Mouse (Mus musculus) heart, embryonic 12.5 days (tissue): Measurements from ENCODE around the gene Robo2. TPM values are rescaled to one million over a fixed set of nuclear protein-coding genes. Genes with fewer than 3 reads are reported as not detected.

ENCODE experiments used
- ATAC-seq: fragments of 200-750 bp; cut with Nextera tagmentation; 2 replicates; pipeline ENCODE4 v1.8.0; 2017; ENCODE audit warnings: moderate TSS enrichment, moderate library complexity; ENCODE audit not compliant: insufficient number of reproducible peaks, low FRiP score
- H3K27ac ChIP-seq: fragments of 300-500 bp; sonication (generic); 2 replicates; pipeline ENCODE4 v1.5.1; 2016; ENCODE audit warnings: mild to moderate bottlenecking, moderate library complexity; ENCODE audit not compliant: poor library complexity, severe bottlenecking
- H3K27me3 ChIP-seq: fragments of 300-500 bp; sonication (generic); replicated peaks from 2 replicates; pipeline ENCODE4 v1.6.1; 2016; ENCODE audit warnings: mild to moderate bottlenecking, moderate library complexity
- H3K36me3 ChIP-seq: fragments of 300-500 bp; sonication (generic); 2 replicates; pipeline ENCODE4 v1.6.1; 2016; ENCODE audit warnings: mild to moderate bottlenecking, moderate library complexity
- H3K4me1 ChIP-seq: fragments of 300-500 bp; sonication (generic); replicated peaks from 2 replicates; pipeline ENCODE4 v1.6.1; 2016; ENCODE audit warnings: mild to moderate bottlenecking
- H3K4me2 ChIP-seq: fragments of 300-500 bp; sonication (generic); 2 replicates; pipeline ENCODE4 v1.6.1; 2016; ENCODE audit warnings: mild to moderate bottlenecking, moderate library complexity
- H3K4me3 ChIP-seq: fragments of 300-500 bp; sonication (generic); 2 replicates; pipeline ENCODE4 v1.5.1; 2016; ENCODE audit warnings: mild to moderate bottlenecking
- H3K9ac ChIP-seq: fragments of 300-500 bp; sonication (generic); 2 replicates; pipeline ENCODE4 v1.6.1; 2016; ENCODE audit warnings: mild to moderate bottlenecking, moderate library complexity
- H3K9me3 ChIP-seq: fragments of 300-500 bp; sonication (generic); replicated peaks from 2 replicates; pipeline ENCODE4 v1.6.1; 2016; ENCODE audit warnings: mild to moderate bottlenecking, moderate library complexity
- WGBS: fragments of 180-500 bp; shearing (Covaris S2); methylation state at CpG from one replicate; pipeline ENCODE4 v1.1.7; 2016; 5-methylcytosine and 5-hydroxymethylcytosine counted together
- polyA plus RNA-seq: library from polyadenylated mRNA; unstranded; fragments of >200 nt; fragmentation: Nextera tagmentation; extraction: Ambion mirVana; gene quantifications from 2 replicates; pipeline ENCODE4 v1.2.1, GENCODE M21; 2016

Gene Robo2
- polyA plus RNA-seq, 1 experiment from 2014 or later: 16.7 TPM

DNA sequence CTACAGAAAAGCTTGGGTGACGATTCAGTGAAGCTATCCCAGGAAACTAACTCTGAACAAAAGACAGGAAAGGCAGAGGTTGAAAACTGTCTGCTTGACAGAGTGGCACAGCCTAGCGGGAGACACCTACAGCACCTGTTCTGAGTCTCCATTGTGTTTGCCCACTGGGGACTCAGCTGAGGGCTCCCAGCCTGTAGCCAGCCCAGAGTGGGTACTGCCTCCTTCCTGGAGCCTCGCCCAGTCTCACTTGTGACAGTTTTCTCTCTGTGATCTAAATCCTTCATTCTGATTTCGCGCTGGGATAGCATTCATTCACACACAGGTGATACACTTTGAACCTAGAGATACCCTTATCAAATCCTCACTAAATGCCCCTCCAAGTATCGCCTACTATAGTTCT lies 1.5 kb downstream of the Robo2 start:
- WGBS: 23% methylated on average over 6 of the region's 6 CpGs

DNA sequence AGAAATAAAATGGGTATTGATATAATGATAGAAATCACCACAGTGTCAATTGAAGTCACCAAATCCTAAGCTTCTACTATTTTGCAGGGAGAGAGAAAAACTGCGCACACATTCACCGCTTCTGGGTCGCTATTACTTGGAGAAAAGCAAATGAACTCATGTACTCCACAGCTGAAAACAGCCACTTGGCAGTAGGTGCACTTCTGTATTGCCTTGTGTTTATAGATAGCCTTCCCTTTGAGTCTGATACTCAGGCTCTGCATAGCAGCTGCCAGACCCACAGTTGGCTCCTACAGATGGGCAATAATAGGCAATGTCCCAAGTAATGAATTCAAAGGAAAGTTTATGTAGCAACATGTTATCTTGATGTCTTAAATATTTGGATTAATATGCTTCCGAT lies 2.1 kb downstream of the Robo2 start:
- no peak overlapping the region for H3K9ac ChIP-seq
- 71% methylated on average over 4 of the region's 4 CpGs for WGBS
- ATAC-seq: no peak

More for the DNA sequence above, 1.5 kb downstream of the Robo2 start:
- Histone ChIP-seq H3K27ac (no peak overlapping the region), H3K9ac (0 out of 2 replicates have a peak overlapping the region, but pooled peaks have one; percentile 41), H3K4me1 (0 out of 2 replicates have a peak, but pooled peaks cover 11% of the 10 kb centered on the region), H3K4me2 (peak overlapping the region; percentile 98), H3K27me3 (0 out of 2 replicates have a peak, but pooled peaks cover 7% of the 10 kb centered on the region), H3K9me3 (no peaks in the 10 kb centered on the region), H3K36me3 (no peaks in the 10 kb centered on the region), H3K4me3 (peak overlapping the region; percentile 67)
- no peak for ATAC-seq

DNA sequence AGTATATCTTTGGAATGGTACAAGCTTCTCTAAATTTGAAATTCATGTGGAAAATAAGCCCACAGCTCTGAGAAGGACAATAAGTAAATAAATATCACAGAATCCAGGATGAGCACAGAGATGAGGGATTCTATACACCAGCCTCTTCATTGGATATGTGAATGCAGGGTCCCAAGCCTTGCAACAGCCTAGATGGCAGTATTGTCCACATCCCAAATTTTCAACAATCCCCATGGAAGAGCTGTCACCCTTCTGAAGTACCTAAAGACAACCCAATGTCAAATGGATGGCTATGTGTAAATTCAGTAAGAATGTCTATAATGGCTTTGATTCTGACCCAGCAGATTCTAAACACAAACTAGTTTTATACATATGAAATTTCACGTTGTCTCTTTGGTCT lies 3.1 kb downstream of the Robo2 start:
- H3K36me3 ChIP-seq: no peaks in the 10 kb centered on the region
- ATAC-seq: no peak
- 0 out of 2 replicates have a peak, but pooled peaks cover 7% of the 10 kb centered on the region for H3K27me3 ChIP-seq
- no peaks in the 10 kb centered on the region for H3K9me3 ChIP-seq
- peak overlapping the region; percentile 10; the same call in 1 of the 2 replicates for H3K4me3 ChIP-seq
- 0 out of 2 replicates have a peak, but pooled peaks cover 11% of the 10 kb centered on the region for H3K4me1 ChIP-seq
- H3K9ac ChIP-seq: no peak overlapping the region
- WGBS: 69% methylated on average over 1 of the region's 1 CpGs
- H3K27ac ChIP-seq: no peak overlapping the region
- H3K4me2 ChIP-seq: no peak overlapping the region; the same call in 1 of the 2 replicates

More for the DNA sequence above, 2.1 kb downstream of the Robo2 start:
- Histone ChIP-seq H3K36me3 (no peaks in the 10 kb centered on the region), H3K4me3 (peak overlapping the region; percentile 35), H3K4me1 (0 out of 2 replicates have a peak, but pooled peaks cover 11% of the 10 kb centered on the region), H3K4me2 (peak overlapping the region; percentile 46), H3K27ac (no peak overlapping the region), H3K9me3 (no peaks in the 10 kb centered on the region), H3K27me3 (0 out of 2 replicates have a peak, but pooled peaks cover 7% of the 10 kb centered on the region)

DNA sequence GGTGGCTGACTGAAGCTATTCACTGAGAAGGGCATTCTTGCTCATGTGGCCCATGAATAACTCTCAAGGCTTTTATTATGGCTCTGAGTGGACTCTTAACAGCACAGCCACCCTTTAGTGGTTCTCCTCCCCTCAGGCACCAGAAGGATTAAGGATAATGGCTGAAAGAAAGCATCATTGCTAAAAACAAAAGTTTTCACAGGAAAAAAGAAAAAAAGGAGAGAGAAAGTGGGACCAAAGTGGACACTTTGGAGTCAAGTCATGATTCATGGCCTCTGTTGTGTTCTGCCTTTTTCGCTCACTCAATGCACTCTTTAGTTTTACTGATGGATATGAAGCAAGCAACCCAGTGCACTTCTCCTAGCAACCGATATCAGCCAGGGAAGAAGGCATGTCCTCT lies 14.3 kb downstream of the Robo2 start:
- Histone ChIP-seq H3K4me1 (no peaks in the 10 kb centered on the region), H3K9me3 (no peaks in the 10 kb centered on the region), H3K27me3 (no peaks in the 10 kb centered on the region), H3K9ac (no peak overlapping the region), H3K4me3 (no peak overlapping the region), H3K36me3 (no peaks in the 10 kb centered on the region), H3K4me2 (no peak overlapping the region), H3K27ac (no peak overlapping the region)
- WGBS: 82% methylated on average over 2 of the region's 2 CpGs
- no peak for ATAC-seq

DNA sequence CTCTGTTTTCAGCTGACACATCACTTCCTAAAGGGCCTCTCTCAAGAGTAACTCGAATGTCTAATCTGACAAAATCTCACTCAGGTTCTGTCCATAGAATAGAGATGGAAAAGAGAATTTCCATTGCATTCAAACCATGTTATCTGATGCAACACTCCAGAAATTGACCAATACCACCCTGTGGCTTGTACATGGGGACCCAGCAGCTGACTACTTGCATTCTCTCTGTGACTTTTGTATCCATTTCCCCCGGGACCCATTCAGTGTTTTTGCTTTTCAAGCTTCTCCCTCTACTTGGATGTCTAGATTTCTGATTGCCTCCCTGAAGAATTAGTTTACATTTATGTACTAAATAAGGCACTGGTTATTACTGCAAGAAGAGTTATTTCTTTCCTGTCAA lies 15.9 kb downstream of the Robo2 start:
- H3K4me1 ChIP-seq: no peaks in the 10 kb centered on the region
- no peak overlapping the region for H3K4me2 ChIP-seq
- no peak for ATAC-seq
- H3K9ac ChIP-seq: no peak overlapping the region
- H3K4me3 ChIP-seq: no peak overlapping the region
- no peaks in the 10 kb centered on the region for H3K36me3 ChIP-seq
- no peaks in the 10 kb centered on the region for H3K9me3 ChIP-seq
- no peak overlapping the region for H3K27ac ChIP-seq
- WGBS: 81% methylated on average over 2 of the region's 2 CpGs
- H3K27me3 ChIP-seq: no peaks in the 10 kb centered on the region

DNA sequence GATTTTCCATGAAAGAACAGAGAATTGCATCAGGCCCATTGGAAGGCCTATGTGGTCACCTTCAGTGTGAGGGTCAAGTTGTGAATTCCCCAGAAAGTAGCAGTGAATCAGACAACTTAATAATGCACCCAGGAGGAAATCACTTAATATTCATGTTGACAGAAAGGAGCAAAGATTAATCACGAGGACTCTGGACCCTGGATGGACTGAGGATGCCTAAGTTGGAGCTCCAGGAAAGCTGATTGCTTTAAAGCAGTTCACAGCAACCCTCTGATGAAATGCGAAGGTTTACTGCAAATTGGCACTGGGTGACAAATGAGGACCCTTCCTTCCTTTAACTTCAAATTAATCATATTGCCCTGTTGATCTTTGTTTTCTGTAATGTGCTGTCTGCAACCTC lies 32.2 kb downstream of the Robo2 start:
- no peak overlapping the region for H3K9ac ChIP-seq
- WGBS: 44% methylated on average over 2 of the region's 2 CpGs
- H3K4me3 ChIP-seq: no peak overlapping the region
- no peak overlapping the region for H3K27ac ChIP-seq
- H3K4me2 ChIP-seq: no peak overlapping the region
- no peaks in the 10 kb centered on the region for H3K9me3 ChIP-seq
- no peak for ATAC-seq
- no peaks in the 10 kb centered on the region for H3K36me3 ChIP-seq
- no peaks in the 10 kb centered on the region for H3K27me3 ChIP-seq
- H3K4me1 ChIP-seq: no peaks in the 10 kb centered on the region

DNA sequence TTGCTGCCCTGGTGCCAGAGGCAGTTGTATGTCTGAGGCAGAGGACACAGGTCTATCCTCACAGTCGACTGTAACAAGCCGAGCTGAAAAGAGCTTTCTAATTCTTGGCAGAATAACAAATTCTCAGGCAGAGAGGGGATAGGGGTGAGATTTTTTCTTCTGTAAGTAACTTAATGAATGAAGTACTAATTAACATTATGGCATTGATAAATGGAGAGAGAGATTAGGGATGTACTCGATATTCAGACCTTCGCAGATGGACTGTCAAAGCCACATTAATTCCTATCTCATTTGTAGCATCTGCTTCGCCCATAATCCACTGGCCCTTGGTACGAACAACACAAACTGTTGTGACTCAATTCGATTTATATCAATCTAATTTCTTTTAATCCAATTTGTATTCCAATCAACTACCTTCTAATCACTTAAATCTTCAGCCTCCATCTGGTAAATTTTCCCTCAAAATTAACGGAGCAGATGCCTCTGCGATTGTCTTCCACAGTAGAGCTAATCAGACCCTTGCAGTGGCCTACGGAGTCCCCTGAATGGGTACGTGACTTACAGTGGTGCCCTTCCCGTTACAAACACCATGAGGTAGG lies 36.2 kb downstream of the Robo2 start:
- Histone ChIP-seq H3K9me3 (no peaks in the 10 kb centered on the region), H3K27ac (no peak overlapping the region), H3K4me1 (no peaks in the 10 kb centered on the region), H3K4me2 (no peak overlapping the region), H3K9ac (no peak overlapping the region), H3K27me3 (no peaks in the 10 kb centered on the region), H3K4me3 (no peak overlapping the region), H3K36me3 (no peaks in the 10 kb centered on the region)
- no peak for ATAC-seq
- 85% methylated on average over 12 of the region's 12 CpGs for WGBS

DNA sequence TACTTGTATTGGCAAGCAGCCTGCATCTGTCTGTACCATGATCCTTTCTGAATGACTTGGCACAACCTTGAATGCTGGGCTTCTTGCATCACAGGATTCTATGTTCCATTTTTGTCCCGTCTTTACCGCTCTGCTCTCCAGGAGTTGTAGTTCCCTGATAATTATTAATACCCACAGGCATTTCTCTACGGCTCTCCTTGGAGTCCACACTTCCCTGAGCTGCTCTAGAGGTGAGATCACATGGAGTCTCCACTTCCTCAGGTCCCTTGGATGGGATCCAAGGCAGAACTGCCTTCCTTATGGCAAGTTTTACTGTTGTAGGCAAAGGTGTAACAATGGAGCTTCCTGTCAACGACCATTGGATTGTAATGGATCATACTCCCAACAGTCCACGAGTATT lies 37.1 kb downstream of the Robo2 start:
- no peaks in the 10 kb centered on the region for H3K36me3 ChIP-seq
- H3K4me2 ChIP-seq: no peak overlapping the region
- H3K27me3 ChIP-seq: no peaks in the 10 kb centered on the region
- H3K9ac ChIP-seq: no peak overlapping the region
- H3K4me3 ChIP-seq: no peak overlapping the region
- no peaks in the 10 kb centered on the region for H3K9me3 ChIP-seq
- 68% methylated on average over 5 of the region's 5 CpGs for WGBS
- H3K27ac ChIP-seq: no peak overlapping the region
- H3K4me1 ChIP-seq: no peaks in the 10 kb centered on the region
- no peak for ATAC-seq

DNA sequence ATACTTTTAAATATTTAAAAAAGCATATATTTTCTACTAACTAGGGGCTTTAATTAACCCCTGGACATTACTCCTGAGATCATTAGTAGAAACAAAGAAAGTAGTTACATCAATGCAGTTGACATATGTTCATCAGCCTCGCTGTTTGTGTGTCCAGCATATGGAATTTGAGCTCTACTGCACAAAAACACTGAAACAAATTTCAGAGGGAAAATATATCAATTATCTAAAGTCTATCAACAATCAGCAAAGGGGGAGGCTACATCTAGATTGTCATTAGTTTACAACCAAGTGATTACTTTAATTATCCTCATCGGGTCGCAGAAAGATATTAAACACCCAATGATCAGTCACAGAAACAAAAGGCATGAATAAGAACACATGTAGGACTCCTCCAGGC lies 38.2 kb downstream of the Robo2 start:
- H3K4me1 ChIP-seq: no peaks in the 10 kb centered on the region
- no peaks in the 10 kb centered on the region for H3K27me3 ChIP-seq
- H3K4me3 ChIP-seq: no peak overlapping the region
- H3K36me3 ChIP-seq: no peaks in the 10 kb centered on the region
- no peak overlapping the region for H3K9ac ChIP-seq
- H3K9me3 ChIP-seq: no peaks in the 10 kb centered on the region
- ATAC-seq: no peak
- WGBS: 87% methylated on average over 3 of the region's 3 CpGs
- H3K27ac ChIP-seq: no peak overlapping the region
- H3K4me2 ChIP-seq: no peak overlapping the region

DNA sequence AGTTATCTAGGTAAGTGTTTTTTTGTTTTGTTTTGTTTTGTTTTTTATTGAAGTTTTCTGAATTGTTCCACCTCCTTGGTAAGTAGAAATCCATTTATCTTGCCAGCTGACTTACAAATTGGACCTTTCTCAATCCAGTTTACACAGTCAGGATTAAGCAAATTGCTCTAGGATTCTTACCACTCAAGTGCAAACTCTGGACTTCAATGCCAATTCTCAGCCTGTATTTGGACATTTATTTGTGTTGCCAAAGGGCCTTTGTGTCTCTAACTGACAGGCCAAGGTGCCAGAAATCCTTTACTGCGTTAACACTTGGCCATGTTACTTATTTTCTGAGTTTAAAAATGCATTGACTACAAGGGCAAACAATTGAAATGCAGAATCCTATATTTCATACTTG lies 38.7 kb downstream of the Robo2 start:
- H3K4me3 ChIP-seq: no peak overlapping the region
- no peaks in the 10 kb centered on the region for H3K9me3 ChIP-seq
- no peaks in the 10 kb centered on the region for H3K36me3 ChIP-seq
- H3K4me1 ChIP-seq: no peaks in the 10 kb centered on the region
- H3K27me3 ChIP-seq: no peaks in the 10 kb centered on the region
- ATAC-seq: no peak
- no peak overlapping the region for H3K4me2 ChIP-seq
- 73% methylated on average over 1 of the region's 1 CpGs for WGBS
- H3K9ac ChIP-seq: no peak overlapping the region
- no peak overlapping the region for H3K27ac ChIP-seq

DNA sequence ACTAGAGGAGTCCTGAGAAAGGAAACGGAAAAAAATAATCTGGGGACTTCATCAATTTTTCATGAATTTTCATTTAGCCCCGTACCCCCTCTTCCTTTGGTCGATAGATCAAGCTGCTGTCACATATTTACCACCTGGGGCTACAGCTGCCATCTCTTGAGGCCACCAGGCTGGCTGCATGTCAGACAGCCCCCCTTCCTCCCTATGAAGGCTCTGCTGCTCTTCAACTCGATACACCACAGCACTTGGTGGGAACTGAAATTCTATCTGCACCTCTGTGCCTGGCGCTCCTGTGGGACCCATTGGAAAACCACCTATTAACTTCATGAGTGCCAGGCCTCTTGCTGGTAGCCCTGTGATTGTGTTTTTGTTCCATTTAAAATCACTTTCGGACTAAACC lies 63.2 kb downstream of the Robo2 start:
- H3K4me2 ChIP-seq: no peak overlapping the region
- H3K9me3 ChIP-seq: no peaks in the 10 kb centered on the region
- H3K4me3 ChIP-seq: no peak overlapping the region
- no peak overlapping the region for H3K9ac ChIP-seq
- no peak overlapping the region for H3K27ac ChIP-seq
- WGBS: 73% methylated on average over 6 of the region's 6 CpGs
- H3K36me3 ChIP-seq: no peaks in the 10 kb centered on the region
- no peaks in the 10 kb centered on the region for H3K4me1 ChIP-seq
- no peaks in the 10 kb centered on the region for H3K27me3 ChIP-seq
- no peak for ATAC-seq
